Mouse (Mus musculus) stomach, embryonic 15.5 days (tissue): ENCODE measurements at regions not wholly inside any gene's neighbourhood (a gene's known extent, or its start where the extent isn't known, plus 50 kb on each side); places are given as distances from the start of the nearest gene placed in this dataset.

Experiments
- ATAC-seq: fragments of 200-750 bp; cut with Nextera tagmentation; 2 replicates; pipeline ENCODE4 v1.8.0; 2017; ENCODE audit warnings: low read depth, moderate number of reproducible peaks, moderate TSS enrichment; ENCODE audit not compliant: insufficient read depth, low FRiP score
- H3K27ac ChIP-seq: fragments of 300-500 bp; sonication (generic); 2 replicates; pipeline ENCODE4 v1.5.1; 2015; ENCODE audit warnings: mild to moderate bottlenecking, inconsistent platforms
- H3K27me3 ChIP-seq: fragments of 300-500 bp; sonication (generic); replicated peaks from 2 replicates; pipeline ENCODE4 v1.6.1; 2015; ENCODE audit warnings: inconsistent platforms
- H3K36me3 ChIP-seq: fragments of 300-500 bp; sonication (generic); 2 replicates; pipeline ENCODE4 v1.6.1; 2015; ENCODE audit warnings: inconsistent platforms
- H3K4me1 ChIP-seq: fragments of 300-500 bp; sonication (generic); 2 replicates; pipeline ENCODE4 v1.6.1; 2015; ENCODE audit warnings: inconsistent platforms
- H3K4me2 ChIP-seq: fragments of 300-500 bp; sonication (generic); 2 replicates; pipeline ENCODE4 v1.6.1; 2015; ENCODE audit warnings: mild to moderate bottlenecking, inconsistent platforms
- H3K4me3 ChIP-seq: fragments of 300-500 bp; sonication (generic); replicated peaks from 2 replicates; pipeline ENCODE4 v1.5.1; 2015; ENCODE audit warnings: inconsistent platforms
- H3K9ac ChIP-seq: fragments of 300-500 bp; sonication (generic); 2 replicates; pipeline ENCODE4 v1.6.1; 2015; ENCODE audit warnings: inconsistent platforms
- H3K9me3 ChIP-seq: fragments of 300-500 bp; sonication (generic); 2 replicates; pipeline ENCODE4 v1.6.1; 2016; ENCODE audit warnings: inconsistent platforms
- WGBS: fragments of 180-500 bp; shearing (Covaris S2); methylation state at CpG from one replicate; pipeline ENCODE4 v1.1.7; 2015; 5-methylcytosine and 5-hydroxymethylcytosine counted together

- no peak overlapping the region for H3K27ac ChIP-seq
- no peaks in the 10 kb centered on the region for H3K9me3 ChIP-seq
- ATAC-seq: no peak
- H3K4me1 ChIP-seq: no peaks in the 10 kb centered on the region
- H3K4me2 ChIP-seq: no peak overlapping the region
- H3K27me3 ChIP-seq: no peaks in the 10 kb centered on the region
- no peak overlapping the region for H3K9ac ChIP-seq
- H3K36me3 ChIP-seq: no peaks in the 10 kb centered on the region
- H3K4me3 ChIP-seq: no peak overlapping the region
- WGBS: 77% methylated on average over 2 of the region's 2 CpGs
Measured at GRCm38 (mm10) chr9:100097028-100097427, 221.1 kb upstream of the Sox14 start.

- Histone ChIP-seq H3K27me3 (no peaks in the 10 kb centered on the region), H3K4me3 (no peak overlapping the region), H3K36me3 (no peaks in the 10 kb centered on the region), H3K27ac (no peak overlapping the region), H3K4me1 (no peaks in the 10 kb centered on the region), H3K9ac (no peak overlapping the region), H3K9me3 (no peaks in the 10 kb centered on the region), H3K4me2 (0 out of 2 replicates have a peak overlapping the region, but pooled peaks have one; percentile 5)
- peak; percentile 39; the same call in 1 of the 2 replicates for ATAC-seq
- WGBS: 22% methylated on average over 7 of the region's 7 CpGs
Measured at GRCm38 (mm10) chr9:100095559-100095959, 219.6 kb upstream of the Sox14 start.

DNA sequence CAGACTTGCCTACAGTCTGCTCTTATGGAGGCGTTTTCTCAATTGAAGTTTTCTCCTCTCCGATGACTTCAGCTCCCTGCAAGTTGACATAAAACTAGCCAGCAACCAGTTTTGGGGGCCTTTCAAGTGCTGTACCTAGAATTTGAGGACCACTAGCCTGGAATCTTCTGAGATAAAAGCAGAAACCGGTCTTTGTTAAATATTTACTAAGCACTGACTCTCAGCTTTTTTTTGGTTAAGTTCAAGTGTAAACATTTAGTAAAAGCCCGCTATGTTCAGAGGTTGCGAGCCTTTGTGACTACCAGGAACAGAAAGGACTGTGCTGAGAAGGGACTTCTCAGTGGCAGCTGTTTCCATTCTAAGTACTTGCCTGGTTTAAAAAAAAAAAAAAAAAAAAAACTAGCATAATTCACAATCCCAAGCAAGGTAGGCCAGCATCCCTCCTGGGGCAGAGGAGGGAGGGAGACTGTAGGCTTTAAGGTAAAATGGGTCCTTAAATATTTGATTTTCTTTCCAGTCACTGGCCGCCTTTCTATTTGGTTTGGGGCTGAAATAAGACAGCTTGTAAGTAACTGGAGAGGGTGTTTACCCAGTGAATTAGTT lies 219.1 kb upstream of the Sox14 start:
- H3K9me3 ChIP-seq: no peaks in the 10 kb centered on the region
- no peak overlapping the region for H3K4me3 ChIP-seq
- 39% methylated on average over 6 of the region's 6 CpGs for WGBS
- no peaks in the 10 kb centered on the region for H3K36me3 ChIP-seq
- peak; percentile 73 for ATAC-seq
- H3K9ac ChIP-seq: no peak overlapping the region
- H3K4me1 ChIP-seq: no peaks in the 10 kb centered on the region
- no peak overlapping the region for H3K27ac ChIP-seq
- H3K27me3 ChIP-seq: no peaks in the 10 kb centered on the region
- H3K4me2 ChIP-seq: no peak overlapping the region

DNA sequence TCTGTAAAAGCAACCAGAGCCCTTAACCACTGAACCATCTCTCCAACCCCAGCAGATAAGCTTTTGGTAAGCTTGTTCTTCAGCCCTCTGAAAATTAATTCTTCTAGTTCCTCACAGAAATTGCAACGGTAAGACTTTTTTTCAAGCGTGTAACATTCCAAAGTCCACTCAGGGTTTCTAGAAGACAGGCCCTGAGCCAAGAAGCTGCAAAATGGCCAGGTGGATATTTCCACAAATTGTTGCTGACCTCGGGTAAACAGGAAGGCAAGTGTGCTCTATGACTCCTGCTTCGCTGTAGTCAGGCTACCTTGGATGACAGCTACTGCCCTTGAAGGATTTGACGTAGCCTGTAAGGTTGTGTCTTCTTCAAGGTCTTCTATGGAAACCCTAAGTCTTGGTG lies 195.2 kb upstream of the Sox14 start:
- no peak for ATAC-seq
- no peak overlapping the region for H3K27ac ChIP-seq
- H3K36me3 ChIP-seq: no peaks in the 10 kb centered on the region
- 84% methylated on average over 5 of the region's 5 CpGs for WGBS
- no peaks in the 10 kb centered on the region for H3K27me3 ChIP-seq
- H3K9me3 ChIP-seq: no peaks in the 10 kb centered on the region
- H3K4me3 ChIP-seq: no peak overlapping the region
- no peaks in the 10 kb centered on the region for H3K4me1 ChIP-seq
- no peak overlapping the region for H3K9ac ChIP-seq
- no peak overlapping the region for H3K4me2 ChIP-seq

DNA sequence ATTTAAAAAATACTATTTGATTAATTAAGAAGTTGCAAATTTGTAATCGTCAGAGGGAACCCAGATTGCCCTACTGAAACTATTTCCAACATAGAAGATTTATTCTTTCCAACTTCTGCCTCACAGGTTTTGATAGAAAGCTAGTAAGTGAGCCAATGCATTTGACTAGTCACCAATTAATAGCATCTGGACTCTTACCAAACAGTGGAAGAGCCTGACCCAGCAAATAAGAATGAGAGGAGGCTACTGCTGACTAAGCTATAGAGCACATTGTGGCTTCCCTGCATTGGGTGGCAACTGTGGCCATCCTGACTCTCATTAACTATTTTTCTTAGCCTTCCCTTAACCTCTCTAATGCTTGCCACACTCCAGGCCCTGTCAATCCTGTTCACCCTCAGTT lies 182.6 kb upstream of the Sox14 start:
- no peak for ATAC-seq
- WGBS: 77% methylated on average over 1 of the region's 1 CpGs

GRCm38 (mm10) chr9:100046213-100046807 lies 170.3 kb upstream of the Sox14 start:
- 55% methylated on average over 13 of the region's 13 CpGs for WGBS
- no peaks in the 10 kb centered on the region for H3K36me3 ChIP-seq
- H3K27me3 ChIP-seq: no peaks in the 10 kb centered on the region
- no peak overlapping the region for H3K27ac ChIP-seq
- no peak for ATAC-seq
- no peaks in the 10 kb centered on the region for H3K9me3 ChIP-seq
- H3K4me1 ChIP-seq: no peaks in the 10 kb centered on the region
- no peak overlapping the region for H3K4me2 ChIP-seq
- no peak overlapping the region for H3K4me3 ChIP-seq
- no peak overlapping the region for H3K9ac ChIP-seq

More for the DNA sequence above, 182.6 kb upstream of the Sox14 start:
- Histone ChIP-seq H3K4me1 (no peaks in the 10 kb centered on the region), H3K4me3 (no peak overlapping the region), H3K36me3 (no peaks in the 10 kb centered on the region), H3K4me2 (no peak overlapping the region), H3K27ac (no peak overlapping the region), H3K27me3 (no peaks in the 10 kb centered on the region), H3K9me3 (no peaks in the 10 kb centered on the region), H3K9ac (no peak overlapping the region)

DNA sequence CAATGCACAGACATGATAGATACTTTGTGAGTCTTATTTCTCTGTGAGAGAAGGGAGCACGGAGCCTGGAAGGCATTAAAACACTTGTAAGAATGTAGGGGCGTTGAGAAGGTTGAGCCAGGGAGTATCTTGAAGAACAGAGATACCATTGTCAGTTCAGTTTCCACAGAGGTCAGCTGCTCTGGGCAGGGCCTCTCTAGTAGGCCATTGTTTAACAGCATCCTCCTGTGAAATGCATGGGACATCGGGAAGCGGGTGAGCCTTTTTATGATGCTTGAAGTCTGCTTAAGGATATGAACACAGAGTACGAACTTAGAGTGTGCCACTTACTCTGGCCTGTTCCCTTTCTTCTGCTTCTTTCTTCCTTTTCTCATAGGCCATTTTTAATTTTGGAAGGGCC lies 169.7 kb upstream of the Sox14 start:
- Histone ChIP-seq H3K4me3 (no peak overlapping the region), H3K4me1 (no peaks in the 10 kb centered on the region), H3K4me2 (no peak overlapping the region), H3K9ac (no peak overlapping the region), H3K27me3 (no peaks in the 10 kb centered on the region), H3K36me3 (no peaks in the 10 kb centered on the region), H3K9me3 (no peaks in the 10 kb centered on the region), H3K27ac (no peak overlapping the region)
- no peak for ATAC-seq
- WGBS: 67% methylated on average over 5 of the region's 5 CpGs

DNA sequence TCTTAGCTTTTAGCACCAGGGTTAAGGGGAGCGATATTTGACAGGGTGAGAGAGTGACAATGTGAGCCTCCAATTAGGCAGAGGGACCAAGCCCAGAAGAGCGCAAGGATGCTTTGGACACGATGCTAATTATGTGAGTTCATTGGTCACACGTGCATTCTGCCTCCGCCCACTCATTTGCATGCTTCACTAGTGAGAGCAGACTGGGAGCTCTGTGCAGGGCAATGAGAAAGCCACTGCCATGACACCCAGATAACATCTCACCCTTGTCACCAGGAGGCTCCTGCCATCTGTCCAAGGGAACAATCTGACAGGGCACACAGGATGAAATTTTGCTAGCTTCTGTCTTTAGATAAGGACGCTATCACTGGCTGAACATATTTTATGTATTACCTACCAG lies 165.8 kb upstream of the Sox14 start:
- Histone ChIP-seq H3K27me3 (no peaks in the 10 kb centered on the region), H3K36me3 (no peaks in the 10 kb centered on the region)
- 61% methylated on average over 6 of the region's 6 CpGs for WGBS

GRCm38 (mm10) chr9:100023641-100024040 lies 147.7 kb upstream of the Sox14 start:
- Histone ChIP-seq H3K4me3 (no peak overlapping the region), H3K9me3 (no peaks in the 10 kb centered on the region), H3K4me1 (no peaks in the 10 kb centered on the region), H3K9ac (no peak overlapping the region), H3K36me3 (no peaks in the 10 kb centered on the region), H3K4me2 (no peak overlapping the region), H3K27me3 (no peaks in the 10 kb centered on the region), H3K27ac (no peak overlapping the region)
- no peak for ATAC-seq
- WGBS: 42% methylated on average over 5 of the region's 5 CpGs

More for the DNA sequence above, 165.8 kb upstream of the Sox14 start:
- Histone ChIP-seq H3K4me1 (no peaks in the 10 kb centered on the region), H3K4me2 (no peak overlapping the region), H3K4me3 (no peak overlapping the region), H3K9ac (no peak overlapping the region), H3K9me3 (no peaks in the 10 kb centered on the region), H3K27ac (no peak overlapping the region)
- no peak for ATAC-seq

DNA sequence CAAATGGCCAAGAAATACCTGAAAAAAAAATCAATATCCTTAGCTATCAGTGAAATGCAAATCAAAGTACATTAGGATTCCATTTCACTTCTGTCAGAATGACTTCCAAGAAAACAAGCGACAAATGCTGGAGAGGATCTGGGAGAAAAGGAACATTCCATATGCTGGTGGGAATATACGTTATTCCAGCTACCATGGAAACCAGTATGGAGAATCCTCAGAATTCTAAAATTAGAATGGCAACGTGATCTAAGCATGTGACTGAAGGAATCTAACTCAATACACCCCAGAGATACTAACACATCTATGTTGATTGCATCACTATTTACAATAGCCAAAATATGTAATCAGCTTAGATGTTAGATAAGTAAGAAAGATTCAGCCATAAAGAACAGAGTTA lies 146.1 kb upstream of the Sox14 start:
- Histone ChIP-seq H3K4me1 (no peaks in the 10 kb centered on the region), H3K4me3 (no peak overlapping the region), H3K27me3 (no peaks in the 10 kb centered on the region), H3K9ac (no peak overlapping the region), H3K27ac (no peak overlapping the region), H3K9me3 (no peaks in the 10 kb centered on the region), H3K4me2 (no peak overlapping the region), H3K36me3 (no peaks in the 10 kb centered on the region)
- WGBS: 74% methylated on average over 3 of the region's 3 CpGs
- ATAC-seq: no peak

DNA sequence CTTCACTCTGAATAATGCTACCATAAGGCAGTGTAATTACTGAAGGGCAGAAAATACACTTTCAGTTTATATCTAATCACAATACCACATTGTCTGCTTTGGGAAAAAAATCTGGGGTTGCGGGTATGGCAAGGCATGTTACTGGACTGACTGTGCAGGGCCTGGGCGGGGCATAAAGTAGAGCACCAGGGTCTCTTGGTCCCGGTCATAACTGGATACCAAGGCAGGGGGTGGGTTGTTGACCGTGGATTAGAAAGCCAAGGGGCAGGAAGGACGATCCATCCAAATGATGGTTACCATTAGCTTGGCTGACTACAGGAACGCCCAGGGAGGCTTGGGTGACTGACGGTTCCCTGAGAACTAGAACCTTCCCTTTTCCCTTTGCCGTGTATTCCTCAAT lies 119.2 kb upstream of the Sox14 start:
- peaks cover 13% of the 10 kb centered on the region; the same call in 1 of the 2 replicates for H3K27me3 ChIP-seq
- no peaks in the 10 kb centered on the region for H3K4me1 ChIP-seq
- 36% methylated on average over 8 of the region's 8 CpGs for WGBS
- no peak overlapping the region for H3K4me2 ChIP-seq
- no peaks in the 10 kb centered on the region for H3K36me3 ChIP-seq
- H3K9me3 ChIP-seq: no peaks in the 10 kb centered on the region
- no peak overlapping the region for H3K9ac ChIP-seq
- no peak for ATAC-seq
- no peak overlapping the region for H3K27ac ChIP-seq
- no peak overlapping the region for H3K4me3 ChIP-seq

DNA sequence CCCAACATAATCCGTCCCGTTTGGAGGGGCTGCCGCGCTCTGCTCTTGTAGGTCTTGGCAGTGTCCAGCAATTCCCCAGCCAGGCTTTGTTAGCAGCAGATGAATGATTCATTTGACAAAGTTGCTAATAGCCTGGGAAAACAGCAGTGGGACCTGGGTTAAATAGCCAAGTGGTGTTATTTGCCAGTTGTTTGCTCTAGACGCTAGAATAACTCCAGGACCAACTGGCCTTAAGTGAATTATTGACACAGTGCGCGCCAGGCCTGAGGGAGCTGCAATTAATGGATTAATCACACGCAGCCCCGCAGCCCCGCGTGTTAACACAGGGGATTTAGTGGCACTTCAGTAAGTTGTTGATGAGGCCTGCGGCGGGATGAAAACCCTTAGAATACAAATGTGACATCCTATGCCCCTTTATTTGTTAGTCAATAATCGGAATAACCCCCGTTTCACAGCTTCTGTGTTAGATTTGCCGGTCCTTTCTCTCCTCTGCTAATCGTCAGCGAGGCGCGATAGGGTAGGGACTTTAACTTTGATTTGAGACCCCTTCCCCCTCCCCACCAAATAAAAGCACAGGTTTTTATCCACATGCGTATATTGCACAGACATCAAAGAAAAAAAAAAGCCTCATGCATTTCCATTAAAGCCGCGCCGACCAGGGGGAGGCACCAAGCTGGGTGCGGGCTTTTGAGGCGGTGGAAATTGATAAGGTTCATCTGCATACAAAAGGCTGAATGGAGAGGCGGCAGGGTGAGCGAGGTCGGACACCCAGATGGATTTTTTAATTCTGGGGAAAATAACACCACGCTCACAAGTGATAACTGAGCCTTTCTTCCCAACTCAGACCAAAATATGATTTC lies 118.5 kb upstream of the Sox14 start:
- peak overlapping the region; percentile 1; the same call in 1 of the 2 replicates for H3K4me3 ChIP-seq
- no peaks in the 10 kb centered on the region for H3K9me3 ChIP-seq
- H3K27ac ChIP-seq: no peak overlapping the region
- 4% methylated on average over 30 of the region's 30 CpGs for WGBS
- no peaks in the 10 kb centered on the region for H3K36me3 ChIP-seq
- no peak overlapping the region for H3K9ac ChIP-seq
- H3K4me2 ChIP-seq: peak overlapping the region; percentile 27
- ATAC-seq: no peak
- H3K27me3 ChIP-seq: peaks cover 13% of the 10 kb centered on the region; the same call in 1 of the 2 replicates
- H3K4me1 ChIP-seq: no peaks in the 10 kb centered on the region
